In genomic region chr7:129049726-129050125, GRCm38 (mm10) we compare ENCODE assay signal across 14 mouse cellular contexts.
A peak's percentile ranks its signal among the peaks of the same experiment; 100 is the strongest.
DNase-seq lines count a peak whose midpoint lies in the region; ATAC-seq and TF ChIP-seq lines count a peak whose summit lies in the region.
"Had no signal": no experiment of that assay in that cellular context is flagged by ENCODE, and none has a peak within 500 bp of the region (broad histone marks: within the 10 kb centered on the region; RNA-seq: fewer than 3 reads in every experiment).

No protein-coding gene starts in this region.

- no peak overlapping the region for H3K4me2 ChIP-seq in forebrain, postnatal 0 days (ENCODE audit: low read depth)
- H3K4me2 ChIP-seq in forebrain, embryonic 14.5 days (ENCODE audit: low read length) = no peak overlapping the region
- no peak overlapping the region for H3K4me2 ChIP-seq in lung, postnatal 0 days (replicated peaks; ENCODE audit: low read depth, low read length)
- H3K4me2 ChIP-seq in forebrain, embryonic 16.5 days (ENCODE audit: low read length) = no peak overlapping the region
- H3K4me2 ChIP-seq: heart, embryonic 15.5 days; hindbrain, embryonic 15.5 days; kidney, embryonic 15.5 days had no signal

- no peak for TF ChIP-seq EP300 in lung, postnatal 0 days (IDR thresholded peaks at IDR 0.05)

- intact Hi-C loops in left cerebral cortex, postnatal 10 days (cut with DNase I) = no loop called here

- H3K9me3 ChIP-seq in forebrain, postnatal 0 days (ENCODE audit: low read length) = no peaks in the 10 kb centered on the region
- H3K9me3 ChIP-seq in forebrain, embryonic 14.5 days (replicated peaks; ENCODE audit: control insufficient read depth, low read length) = no peaks in the 10 kb centered on the region
- H3K9me3 ChIP-seq in lung, postnatal 0 days (ENCODE audit: low read length) = no peaks in the 10 kb centered on the region
- H3K9me3 ChIP-seq in forebrain, embryonic 16.5 days (ENCODE audit: control insufficient read depth, low read length) = no peaks in the 10 kb centered on the region
- H3K9me3 ChIP-seq: heart, embryonic 15.5 days; hindbrain, embryonic 15.5 days; kidney, embryonic 15.5 days had no signal

- no peaks in the 10 kb centered on the region for H3K36me3 ChIP-seq in forebrain, postnatal 0 days (ENCODE audit: insufficient read depth)
- H3K36me3 ChIP-seq in forebrain, embryonic 14.5 days (ENCODE audit: control insufficient read depth, insufficient read depth, low read length) = no peaks in the 10 kb centered on the region
- no peaks in the 10 kb centered on the region for H3K36me3 ChIP-seq in lung, postnatal 0 days (ENCODE audit: insufficient read depth, low read length)
- no peaks in the 10 kb centered on the region for H3K36me3 ChIP-seq in forebrain, embryonic 16.5 days (ENCODE audit: control insufficient read depth, insufficient read depth)
- H3K36me3 ChIP-seq: heart, embryonic 15.5 days; hindbrain, embryonic 15.5 days; kidney, embryonic 15.5 days had no signal

- no peak for TF ChIP-seq CTCF in forebrain, postnatal 0 days (IDR thresholded peaks at IDR 0.05; ENCODE audit: low read depth)
- TF ChIP-seq CTCF in lung, postnatal 0 days (IDR thresholded peaks at IDR 0.05) = no peak

- no peak overlapping the region for H3K9ac ChIP-seq in forebrain, postnatal 0 days
- H3K9ac ChIP-seq in forebrain, embryonic 14.5 days (ENCODE audit: low read length) = no peak overlapping the region
- H3K9ac ChIP-seq in lung, postnatal 0 days (replicated peaks; ENCODE audit: low read depth) = no peak overlapping the region
- no peak overlapping the region for H3K9ac ChIP-seq in forebrain, embryonic 16.5 days (replicated peaks; ENCODE audit: low read depth, low read length)
- H3K9ac ChIP-seq: heart, embryonic 15.5 days; hindbrain, embryonic 15.5 days; kidney, embryonic 15.5 days had no signal

- no peaks in the 10 kb centered on the region for H3K4me1 ChIP-seq in forebrain, postnatal 0 days (ENCODE audit: insufficient read depth)
- H3K4me1 ChIP-seq in forebrain, embryonic 14.5 days (ENCODE audit: control insufficient read depth, insufficient read depth, low read length) = no peaks in the 10 kb centered on the region
- no peaks in the 10 kb centered on the region for H3K4me1 ChIP-seq in lung, postnatal 0 days (ENCODE audit: insufficient read depth, low read depth, low read length)
- 0 out of 2 replicates have a peak, but pooled peaks cover 2% of the 10 kb centered on the region for H3K4me1 ChIP-seq in forebrain, embryonic 16.5 days (replicated peaks; ENCODE audit: control insufficient read depth, insufficient read depth, low read length)
- H3K4me1 ChIP-seq: heart, embryonic 15.5 days; hindbrain, embryonic 15.5 days; kidney, embryonic 15.5 days had no signal

- no peak overlapping the region for H3K4me3 ChIP-seq in forebrain, postnatal 0 days (ENCODE audit: low read depth, low read length)
- no peak overlapping the region for H3K4me3 ChIP-seq in forebrain, embryonic 14.5 days (ENCODE audit: low read depth, low read length)
- H3K4me3 ChIP-seq in lung, postnatal 0 days (ENCODE audit: low read depth, low read length) = no peak overlapping the region
- no peak overlapping the region for H3K4me3 ChIP-seq in forebrain, embryonic 16.5 days (replicated peaks; ENCODE audit: low read length)
- H3K4me3 ChIP-seq: heart, embryonic 15.5 days; hindbrain, embryonic 15.5 days; kidney, embryonic 15.5 days had no signal

- 67% methylated on average over 4 of the region's 4 CpGs for WGBS in forebrain, postnatal 0 days
- 80% methylated on average over 4 of the region's 4 CpGs for WGBS in forebrain, embryonic 14.5 days
- WGBS in lung, postnatal 0 days = 85% methylated on average over 4 of the region's 4 CpGs
- WGBS in forebrain, embryonic 16.5 days = 76% methylated on average over 4 of the region's 4 CpGs

- peak; percentile 39 for DNase-seq in forebrain, postnatal 0 days
- no peak for DNase-seq in forebrain, embryonic 14.5 days (ENCODE audit: low spot score)
- DNase-seq in lung, postnatal 10 days = peak; percentile 35
- no peak for DNase-seq in lung, postnatal 0 days (ENCODE audit: low spot score)
- DNase-seq in left cerebral cortex, postnatal 10 days (ENCODE audit: extremely low spot score in 1 of 2, low spot score in 2 of 2) = peak; percentile 23 to 37
- peak; percentile 27 for DNase-seq in right cerebral cortex, postnatal 25 days
- DNase-seq in embryo, embryonic 10 days (ENCODE audit: low spot score) = no peak
- DNase-seq: cerebellum, adult 9-10 months; liver had no signal

- H3K27me3 ChIP-seq in forebrain, postnatal 0 days (ENCODE audit: insufficient read depth, low read length) = no peaks in the 10 kb centered on the region
- no peaks in the 10 kb centered on the region for H3K27me3 ChIP-seq in forebrain, embryonic 14.5 days (replicated peaks; ENCODE audit: control insufficient read depth, insufficient read depth, low read length)
- H3K27me3 ChIP-seq in lung, postnatal 0 days (replicated peaks; ENCODE audit: insufficient read depth, low read length) = no peaks in the 10 kb centered on the region
- no peaks in the 10 kb centered on the region for H3K27me3 ChIP-seq in forebrain, embryonic 16.5 days (replicated peaks; ENCODE audit: control insufficient read depth, insufficient read depth, low read length)
- H3K27me3 ChIP-seq: heart, embryonic 15.5 days; hindbrain, embryonic 15.5 days; kidney, embryonic 15.5 days had no signal

- ATAC-seq in forebrain, postnatal 0 days = no peak
- ATAC-seq in forebrain, embryonic 14.5 days = no peak
- ATAC-seq in lung, postnatal 0 days = no peak
- ATAC-seq in forebrain, embryonic 16.5 days = no peak

- H3K27ac ChIP-seq in forebrain, postnatal 0 days (ENCODE audit: low read depth, low read length) = no peak overlapping the region
- H3K27ac ChIP-seq in forebrain, embryonic 14.5 days (ENCODE audit: low read depth, low read length) = no peak overlapping the region
- no peak overlapping the region for H3K27ac ChIP-seq in lung, postnatal 0 days (ENCODE audit: low read length)
- no peak overlapping the region for H3K27ac ChIP-seq in forebrain, embryonic 16.5 days (ENCODE audit: low read length)
- H3K27ac ChIP-seq: heart, embryonic 15.5 days; hindbrain, embryonic 15.5 days; kidney, embryonic 15.5 days; macrophage had no signal

Comparison
In these comparisons a context has a peak if more than half of its experiments do, and no peak if none do; other contexts are left out.
1. DNase-seq: peak in forebrain, postnatal 0 days (single experiment), lung, postnatal 10 days (single experiment), left cerebral cortex, postnatal 10 days (2 of 2) and right cerebral cortex, postnatal 25 days (single experiment); none in forebrain, embryonic 14.5 days (single experiment), lung, postnatal 0 days (single experiment) and embryo, embryonic 10 days (single experiment).